Mouse (Mus musculus) CD8-positive naive resting alpha-beta T cell, adult 57 days (primary cell): ENCODE data around the gene Vmn2r88. TPM values are rescaled to one million over a fixed set of nuclear protein-coding genes. Genes with fewer than 3 reads are reported as not detected.

Experiments
- total RNA-seq: library from RNA; stranded (reverse); gene quantifications from one replicate; pipeline ENCODE4 v1.2.4, GENCODE M21; 2023

Gene Vmn2r88
- not detected for total RNA-seq

DNA sequence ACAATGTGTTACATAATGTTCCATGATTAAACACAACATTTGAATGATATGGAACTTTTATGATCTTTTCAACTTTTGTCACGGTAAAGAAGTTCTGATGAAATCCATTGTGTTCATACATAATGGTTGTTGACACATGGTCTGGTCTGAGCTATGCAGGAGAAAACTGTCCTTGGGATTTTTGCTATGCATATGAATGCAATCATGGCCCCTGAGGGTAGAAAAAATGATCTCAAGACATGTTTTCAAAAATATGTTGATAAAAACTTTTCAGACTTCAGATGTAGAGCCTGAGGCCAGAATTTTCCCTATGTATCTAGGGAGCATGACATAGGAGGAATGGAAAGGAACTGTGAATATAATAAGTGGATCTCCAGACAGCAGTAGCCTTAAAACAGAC is at the start of gene Vmn2r88:
Gene Vmn2r88 (plus strand): TSS at position 301 of the 400 bp plus-strand sequence.

DNA sequence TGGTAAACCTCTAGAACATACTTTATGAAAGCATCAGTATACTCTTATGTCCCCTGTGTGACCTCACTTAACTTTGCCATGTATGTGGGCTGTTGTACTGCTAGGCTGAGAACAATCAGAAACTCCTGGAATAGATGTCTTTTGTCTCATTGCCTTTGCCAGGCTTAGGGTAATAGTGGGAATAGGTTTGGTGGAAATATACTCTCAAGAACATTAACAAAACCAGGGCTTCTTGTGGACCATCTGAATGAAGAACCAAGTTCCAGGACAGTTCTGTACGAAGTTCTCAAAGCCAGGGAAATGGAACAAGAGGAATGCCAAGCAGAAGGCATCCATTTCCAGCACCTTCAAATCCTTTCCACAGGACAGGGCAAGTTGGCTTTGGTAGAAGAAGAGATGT is 49.2 kb upstream of the Vmn2r88 start, which contains the start of gene Gm7247:
Gene Gm7247 (plus strand): TSS at position 301 of the 400 bp plus-strand sequence.

DNA sequence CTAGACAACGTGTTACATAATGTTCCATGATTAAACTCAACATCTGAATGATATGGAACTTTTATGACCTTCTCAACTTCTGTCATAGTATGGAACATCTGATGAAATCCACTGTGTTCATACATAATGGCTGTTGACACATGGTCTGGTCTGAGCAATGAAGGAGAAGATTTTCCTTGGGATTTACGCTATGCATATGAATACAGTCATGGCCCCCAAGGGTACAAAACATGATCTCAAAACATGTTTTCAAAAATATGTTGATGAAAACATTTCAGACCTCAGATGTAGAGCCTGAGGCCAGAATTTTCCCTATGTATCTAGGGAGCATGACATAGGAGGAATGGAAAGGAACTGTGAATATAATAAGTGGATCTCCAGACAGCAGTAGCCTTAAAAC is 40.9 kb downstream of the Vmn2r88 start, which contains the start of gene Vmn2r89:
Gene Vmn2r89 (plus strand): TSS at position 301 of the 400 bp plus-strand sequence.

Other genes starting within 250 kb of the Vmn2r88 start
- not detected for gene Rnase2b, start 248.6 kb upstream of the Vmn2r88 start, total RNA-seq
- not detected for gene Ang2, start 211.7 kb upstream of the Vmn2r88 start, total RNA-seq
- not detected for gene Ear14, start 207.4 kb upstream of the Vmn2r88 start, total RNA-seq
- not detected for gene Rnase2a, start 154.7 kb upstream of the Vmn2r88 start, total RNA-seq
- not detected for gene Gm7247, start 49.1 kb upstream of the Vmn2r88 start, total RNA-seq
- gene Vmn2r89, start 41.0 kb downstream of the Vmn2r88 start, total RNA-seq = not detected
- gene Gm5622, start 142.0 kb downstream of the Vmn2r88 start, total RNA-seq = not detected
- gene Gm17175, start 163.2 kb downstream of the Vmn2r88 start, total RNA-seq = not detected
- gene Gm17174, start 181.3 kb downstream of the Vmn2r88 start, total RNA-seq = not detected
- not detected for gene Gm17078, start 200.5 kb downstream of the Vmn2r88 start, total RNA-seq
- not detected for gene Gm4181, start 224.8 kb downstream of the Vmn2r88 start, total RNA-seq